Mouse (Mus musculus) liver, embryonic 11.5 days (tissue): ENCODE measurements at regions not wholly inside any gene's neighbourhood (a gene's known extent, or its start where the extent isn't known, plus 50 kb on each side); places are given as distances from the start of the nearest gene placed in this dataset.

ENCODE experiments used
- ATAC-seq: fragments of 200-750 bp; cut with Nextera tagmentation; replicated peaks from 2 replicates; pipeline ENCODE4 v1.8.0; 2017; ENCODE audit warnings: moderate number of reproducible peaks, mild to moderate bottlenecking, moderate TSS enrichment, moderate library complexity; ENCODE audit not compliant: low FRiP score
- DNase-seq: peaks from one replicate; pipeline ENCODE4 v3.0.0-alpha.2; 2017; ENCODE audit warnings: low spot score
- H3K27ac ChIP-seq: fragments of 300-500 bp; sonication (generic); 2 replicates; pipeline ENCODE4 v1.5.1; 2014; ENCODE audit warnings: mild to moderate bottlenecking, low read depth, low read length, control low read depth
- H3K27me3 ChIP-seq: fragments of 300-500 bp; sonication (generic); replicated peaks from 2 replicates; pipeline ENCODE4 v1.6.1; 2014; ENCODE audit warnings: low read length, mixed read lengths; ENCODE audit not compliant: control insufficient read depth, insufficient read depth
- H3K36me3 ChIP-seq: fragments of 300-500 bp; sonication (generic); 2 replicates; pipeline ENCODE4 v1.6.1; 2014; ENCODE audit warnings: mild to moderate bottlenecking, low read length, moderate library complexity, mixed read lengths; ENCODE audit not compliant: control insufficient read depth, insufficient read depth
- H3K4me1 ChIP-seq: fragments of 300-500 bp; sonication (generic); replicated peaks from 2 replicates; pipeline ENCODE4 v1.6.1; 2014; ENCODE audit warnings: low read length, mixed read lengths; ENCODE audit not compliant: control insufficient read depth, insufficient read depth
- H3K4me2 ChIP-seq: fragments of 300-500 bp; sonication (generic); 2 replicates; pipeline ENCODE4 v1.6.1; 2014; ENCODE audit warnings: mild to moderate bottlenecking, control low read depth, moderate library complexity
- H3K4me3 ChIP-seq: fragments of 300-500 bp; sonication (generic); 2 replicates; pipeline ENCODE4 v1.5.1; 2014; ENCODE audit warnings: low read depth, low read length, control low read depth
- H3K9ac ChIP-seq: fragments of 300-500 bp; sonication (generic); 2 replicates; pipeline ENCODE4 v1.6.1; 2014; ENCODE audit warnings: low read depth, low read length, control low read depth
- H3K9me3 ChIP-seq: fragments of 300-500 bp; sonication (generic); 2 replicates; pipeline ENCODE4 v1.6.1; 2016; ENCODE audit warnings: low read length, inconsistent platforms, mixed read lengths; ENCODE audit not compliant: control insufficient read depth
- WGBS: fragments of 180-500 bp; shearing (Covaris S2); extraction: QIAGEN DNeasy Blood & Tissue Kit; methylation state at CpG from one replicate; pipeline ENCODE4 v1.1.7; 2014; 5-methylcytosine and 5-hydroxymethylcytosine counted together

GRCm38 (mm10) chr10:120565992-120566391, 89.7 kb upstream of the Hmga2 start:
- H3K27me3 ChIP-seq: no peaks in the 10 kb centered on the region
- 94% methylated on average over 4 of the region's 4 CpGs for WGBS
- H3K36me3 ChIP-seq: no peaks in the 10 kb centered on the region
- ATAC-seq: no peak
- H3K27ac ChIP-seq: no peak overlapping the region
- no peak for DNase-seq
- no peak overlapping the region for H3K4me3 ChIP-seq
- H3K4me2 ChIP-seq: no peak overlapping the region
- no peaks in the 10 kb centered on the region for H3K9me3 ChIP-seq
- H3K9ac ChIP-seq: no peak overlapping the region
- no peaks in the 10 kb centered on the region for H3K4me1 ChIP-seq

- ATAC-seq (no peak), DNase-seq (no peak)
- Histone ChIP-seq H3K9me3 (no peaks in the 10 kb centered on the region), H3K36me3 (no peaks in the 10 kb centered on the region), H3K9ac (no peak overlapping the region), H3K4me2 (no peak overlapping the region), H3K4me3 (no peak overlapping the region), H3K27me3 (no peaks in the 10 kb centered on the region), H3K27ac (no peak overlapping the region), H3K4me1 (no peaks in the 10 kb centered on the region)
- 30% methylated on average over 14 of the region's 14 CpGs for WGBS
These were observed 88.6 kb upstream of the Hmga2 start for GRCm38 (mm10) chr10:120564859-120565258.

GRCm38 (mm10) chr10:120563926-120564325, 87.7 kb upstream of the Hmga2 start:
- H3K27ac ChIP-seq: no peak overlapping the region
- DNase-seq (no peak), ATAC-seq (no peak)
- no peaks in the 10 kb centered on the region for H3K9me3 ChIP-seq
- H3K4me1 ChIP-seq: no peaks in the 10 kb centered on the region
- H3K9ac ChIP-seq: no peak overlapping the region
- H3K4me2 ChIP-seq: no peak overlapping the region
- WGBS: 50% methylated on average over 10 of the region's 10 CpGs
- H3K4me3 ChIP-seq: no peak overlapping the region
- H3K36me3 ChIP-seq: no peaks in the 10 kb centered on the region
- no peaks in the 10 kb centered on the region for H3K27me3 ChIP-seq

GRCm38 (mm10) chr10:120561821-120562220, 85.6 kb upstream of the Hmga2 start:
- WGBS: 90% methylated on average over 5 of the region's 5 CpGs
- ATAC-seq: no peak
- H3K9ac ChIP-seq: no peak overlapping the region
- no peak overlapping the region for H3K4me2 ChIP-seq
- DNase-seq: no peak
- peaks cover 4% of the 10 kb centered on the region; the same call in 1 of the 2 replicates for H3K4me1 ChIP-seq
- no peaks in the 10 kb centered on the region for H3K9me3 ChIP-seq
- no peaks in the 10 kb centered on the region for H3K36me3 ChIP-seq
- H3K27ac ChIP-seq: no peak overlapping the region
- H3K27me3 ChIP-seq: no peaks in the 10 kb centered on the region
- H3K4me3 ChIP-seq: no peak overlapping the region

DNA sequence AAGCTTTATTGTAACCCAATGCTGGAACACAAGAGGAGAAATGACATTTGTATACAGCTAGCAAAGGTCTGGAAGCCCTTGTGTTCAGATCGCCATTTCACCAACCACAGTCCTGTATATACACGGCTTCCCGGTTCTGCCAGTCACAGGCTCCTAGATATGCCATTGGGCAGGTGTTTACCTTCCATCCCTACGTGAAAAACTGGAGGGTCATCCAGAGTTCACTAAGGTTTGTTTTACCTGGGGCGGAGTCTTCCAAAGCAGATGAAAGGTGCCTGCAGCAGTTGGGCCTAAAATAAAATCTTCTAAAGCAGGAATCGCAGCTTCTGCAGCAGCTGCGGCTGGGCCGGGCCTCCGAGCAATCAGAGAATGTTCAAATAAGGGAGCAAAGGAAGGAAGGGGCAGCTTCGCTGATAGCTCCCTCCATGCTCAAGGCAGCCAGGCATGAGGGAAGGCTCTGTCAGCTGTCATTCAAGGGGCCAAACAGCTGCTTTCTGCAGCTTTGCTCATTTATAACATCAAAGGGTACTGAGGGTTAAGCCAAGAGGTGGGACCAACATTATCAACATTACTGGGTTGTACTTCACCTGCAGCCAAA, 81.7 kb upstream of the Hmga2 start:
- no peaks in the 10 kb centered on the region for H3K27me3 ChIP-seq
- 0 out of 2 replicates have a peak overlapping the region, but pooled peaks have one; percentile 8 for H3K4me2 ChIP-seq
- no peaks in the 10 kb centered on the region for H3K36me3 ChIP-seq
- DNase-seq (no peak), ATAC-seq (no peak)
- H3K4me3 ChIP-seq: no peak overlapping the region
- no peak overlapping the region for H3K9ac ChIP-seq
- no peaks in the 10 kb centered on the region for H3K9me3 ChIP-seq
- no peak overlapping the region for H3K27ac ChIP-seq
- 49% methylated on average over 10 of the region's 10 CpGs for WGBS
- peaks cover 7% of the 10 kb centered on the region for H3K4me1 ChIP-seq

DNA sequence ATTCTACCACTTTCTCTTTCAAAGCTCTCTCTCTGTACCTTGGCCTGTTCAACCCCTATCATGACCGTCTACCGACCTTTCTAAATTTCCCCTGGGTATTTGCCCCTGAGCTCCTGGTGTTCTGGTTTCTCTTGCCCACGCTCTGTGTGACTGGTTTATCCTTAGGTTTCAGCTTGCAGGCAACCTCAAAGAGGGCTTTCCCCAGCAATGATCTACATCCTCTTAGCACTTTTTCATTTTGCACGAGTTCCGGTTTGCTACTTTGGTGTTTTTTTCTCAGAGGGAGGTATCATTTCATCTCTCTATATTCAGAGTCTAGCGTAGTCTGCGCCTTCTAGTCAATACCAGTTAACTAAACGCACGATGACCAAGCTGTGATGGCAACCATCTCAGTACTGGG, 79.8 kb upstream of the Hmga2 start:
- Histone ChIP-seq H3K27ac (no peak overlapping the region), H3K9me3 (no peaks in the 10 kb centered on the region), H3K4me3 (no peak overlapping the region), H3K4me2 (no peak overlapping the region), H3K27me3 (peaks cover 5% of the 10 kb centered on the region; the same call in 1 of the 2 replicates), H3K9ac (no peak overlapping the region), H3K4me1 (peaks cover 7% of the 10 kb centered on the region), H3K36me3 (no peaks in the 10 kb centered on the region)
- ATAC-seq: no peak
- no peak for DNase-seq
- 88% methylated on average over 9 of the region's 9 CpGs for WGBS

DNA sequence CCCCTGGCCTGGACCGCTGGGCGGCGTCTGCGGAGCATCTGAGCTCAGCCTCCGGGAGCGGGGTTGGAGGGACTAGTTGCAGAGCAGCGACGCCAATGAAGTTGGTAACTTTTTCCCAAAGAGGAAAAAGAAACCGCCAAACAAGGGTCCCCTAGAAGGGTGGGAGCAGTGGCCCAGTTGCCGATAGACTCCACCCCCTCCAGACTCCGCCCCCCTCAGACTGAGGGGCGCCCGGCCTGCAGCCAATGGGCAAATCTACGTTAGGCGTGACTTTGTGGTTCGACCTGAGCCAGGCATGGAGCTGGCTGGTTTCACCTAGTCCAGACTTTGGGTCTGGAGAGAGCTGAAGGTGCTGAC, 76.8 kb upstream of the Hmga2 start:
- no peaks in the 10 kb centered on the region for H3K36me3 ChIP-seq
- WGBS: 0% methylated on average over 16 of the region's 16 CpGs
- H3K9me3 ChIP-seq: no peaks in the 10 kb centered on the region
- H3K27ac ChIP-seq: peak overlapping the region; percentile 53; the same call in 1 of the 2 replicates
- H3K27me3 ChIP-seq: peaks cover 5% of the 10 kb centered on the region; the same call in 1 of the 2 replicates
- H3K4me1 ChIP-seq: peaks cover 6% of the 10 kb centered on the region
- DNase-seq (peak; percentile 72), ATAC-seq (peak; percentile 77)
- H3K4me3 ChIP-seq: peak overlapping the region; percentile 56
- peak overlapping the region; percentile 98 for H3K4me2 ChIP-seq
- peak overlapping the region; percentile 58 for H3K9ac ChIP-seq

DNA sequence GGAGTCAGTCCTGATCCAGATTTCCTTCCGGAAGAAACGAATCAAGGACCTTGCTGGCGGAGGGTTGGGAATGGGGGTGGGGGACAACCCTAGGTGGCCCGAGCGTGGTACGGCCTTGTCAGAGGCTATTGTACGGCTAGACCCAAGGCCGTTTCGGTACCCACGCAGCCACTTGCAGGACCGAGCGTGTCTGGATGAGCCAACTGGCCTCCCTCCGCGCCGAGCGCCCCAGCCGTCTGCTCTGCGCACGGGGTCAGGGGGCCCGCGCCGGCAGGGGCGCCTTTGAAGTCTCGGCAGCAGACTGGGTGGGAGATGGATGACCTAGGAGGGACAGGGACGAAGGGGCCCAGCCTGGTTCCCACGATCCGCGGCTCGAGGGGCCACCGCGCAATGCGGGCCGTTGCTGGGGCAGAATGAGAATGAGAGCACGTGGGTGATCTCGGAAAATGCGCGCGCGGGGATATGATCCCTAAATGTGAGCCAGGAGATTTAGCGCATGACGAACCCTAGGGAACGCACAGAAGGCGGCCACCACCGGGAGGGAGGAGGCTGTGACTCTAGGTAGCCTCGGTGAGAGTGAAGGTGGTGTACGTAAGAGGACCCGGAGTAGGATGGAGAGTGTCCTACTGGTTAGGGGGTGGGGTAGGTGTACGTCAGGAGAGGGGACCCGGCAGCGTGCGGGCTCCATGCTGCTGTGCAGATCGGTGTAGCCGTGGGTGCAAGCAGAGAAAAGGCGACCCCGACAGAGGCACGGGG, 76.2 kb upstream of the Hmga2 start:
- DNase-seq: peak; percentile 76
- Histone ChIP-seq H3K27me3 (peaks cover 5% of the 10 kb centered on the region; the same call in 1 of the 2 replicates), H3K36me3 (no peaks in the 10 kb centered on the region), H3K9ac (peak overlapping the region; percentile 58), H3K27ac (peak overlapping the region; percentile 53; the same call in 1 of the 2 replicates), H3K4me3 (peak overlapping the region; percentile 56), H3K9me3 (no peaks in the 10 kb centered on the region), H3K4me1 (peaks cover 3% of the 10 kb centered on the region; the same call in 1 of the 2 replicates), H3K4me2 (peak overlapping the region; percentile 98)
- WGBS: under 1% methylated on average over 56 of the region's 56 CpGs
- ATAC-seq: peak; percentile 71
